Mouse (Mus musculus) limb, embryonic 11.5 days (tissue): ENCODE measurements around the gene Gfm2. TPM values are rescaled to one million over a fixed set of nuclear protein-coding genes. Genes with fewer than 3 reads are reported as not detected.

ENCODE experiments used
- ATAC-seq: fragments of 200-750 bp; cut with Nextera tagmentation; 2 replicates; pipeline ENCODE4 v1.8.0; 2017; ENCODE audit warnings: low read depth; ENCODE audit not compliant: insufficient number of reproducible peaks, low FRiP score, low TSS enrichment
- DNase-seq: peaks from one replicate; pipeline ENCODE4 v3.0.0-alpha.2; 2015; ENCODE audit warnings: low spot score
- H3K27ac ChIP-seq: fragments of 300-500 bp; sonication (generic); replicated peaks from 2 replicates; pipeline ENCODE4 v1.5.1; 2014; ENCODE audit warnings: low read depth, mild to moderate bottlenecking, low read length
- H3K27me3 ChIP-seq: fragments of 300-500 bp; sonication (generic); 2 replicates; pipeline ENCODE4 v1.6.1; 2014; ENCODE audit warnings: mild to moderate bottlenecking, low read length, mixed read lengths; ENCODE audit not compliant: control insufficient read depth, insufficient read depth
- H3K36me3 ChIP-seq: fragments of 300-500 bp; sonication (generic); 2 replicates; pipeline ENCODE4 v1.6.1; 2014; ENCODE audit warnings: mild to moderate bottlenecking, low read length, moderate library complexity, mixed read lengths; ENCODE audit not compliant: control insufficient read depth, insufficient read depth
- H3K4me1 ChIP-seq: fragments of 300-500 bp; sonication (generic); 2 replicates; pipeline ENCODE4 v1.6.1; 2014; ENCODE audit warnings: low read length, mixed read lengths; ENCODE audit not compliant: control insufficient read depth, insufficient read depth
- H3K4me2 ChIP-seq: fragments of 300-500 bp; sonication (generic); 2 replicates; pipeline ENCODE4 v1.6.1; 2014; ENCODE audit warnings: low read depth, mild to moderate bottlenecking, moderate library complexity; ENCODE audit not compliant: severe bottlenecking
- H3K4me3 ChIP-seq: fragments of 300-500 bp; sonication (generic); 2 replicates; pipeline ENCODE4 v1.5.1; 2014; ENCODE audit warnings: low read depth, low read length
- H3K9ac ChIP-seq: fragments of 300-500 bp; sonication (generic); 2 replicates; pipeline ENCODE4 v1.6.1; 2014; ENCODE audit warnings: mild to moderate bottlenecking, low read length
- H3K9me3 ChIP-seq: fragments of 300-500 bp; sonication (generic); 2 replicates; pipeline ENCODE4 v1.6.1; 2016; ENCODE audit warnings: low read length; ENCODE audit not compliant: control insufficient read depth
- WGBS: fragments of 180-500 bp; shearing (Covaris S2); extraction: QIAGEN DNeasy Blood & Tissue Kit; methylation state at CpG from one replicate; pipeline ENCODE4 v1.1.7; 2014; 5-methylcytosine and 5-hydroxymethylcytosine counted together
- polyA plus RNA-seq: library from polyadenylated mRNA; unstranded; fragments of >200 nt; fragmentation: Nextera tagmentation; extraction: Ambion mirVana; gene quantifications from 2 replicates; pipeline ENCODE4 v1.2.1, GENCODE M21; 2014

Gene Gfm2
- polyA plus RNA-seq, 1 experiment from 2014 or later: 33.0 TPM

- Histone ChIP-seq H3K27ac (no peak overlapping the region), H3K9me3 (no peaks in the 10 kb centered on the region)
These were observed 86.7 kb downstream of the Gfm2 start for GRCm38 (mm10) chr13:97224341-97224982.

GRCm38 (mm10) chr13:97225130-97225529 is 87.4 kb downstream of the Gfm2 start:
- H3K4me2 ChIP-seq: 0 out of 2 replicates have a peak overlapping the region, but pooled peaks have one; percentile 7
- no peaks in the 10 kb centered on the region for H3K9me3 ChIP-seq
- peaks cover 10% of the 10 kb centered on the region for H3K4me1 ChIP-seq
- ATAC-seq (no peak), DNase-seq (peak; percentile 42)
- no peak overlapping the region for H3K4me3 ChIP-seq
- H3K36me3 ChIP-seq: no peaks in the 10 kb centered on the region
- WGBS: 62% methylated on average over 17 of the region's 17 CpGs
- no peak overlapping the region for H3K27ac ChIP-seq
- H3K27me3 ChIP-seq: no peaks in the 10 kb centered on the region
- no peak overlapping the region for H3K9ac ChIP-seq

More at GRCm38 (mm10) chr13:97224341-97224982, 86.7 kb downstream of the Gfm2 start:
- WGBS: 63% methylated on average over 10 of the region's 10 CpGs
- Histone ChIP-seq H3K36me3 (no peaks in the 10 kb centered on the region), H3K27me3 (no peaks in the 10 kb centered on the region), H3K4me2 (no peak overlapping the region), H3K4me3 (no peak overlapping the region), H3K9ac (no peak overlapping the region), H3K4me1 (peaks cover 10% of the 10 kb centered on the region)
- DNase-seq: no peak
- no peak for ATAC-seq

GRCm38 (mm10) chr13:97227795-97228194 is 90.1 kb downstream of the Gfm2 start:
- Histone ChIP-seq H3K9me3 (no peaks in the 10 kb centered on the region), H3K4me1 (peaks cover 10% of the 10 kb centered on the region), H3K27me3 (no peaks in the 10 kb centered on the region), H3K36me3 (no peaks in the 10 kb centered on the region), H3K4me3 (no peak overlapping the region), H3K9ac (no peak overlapping the region), H3K4me2 (no peak overlapping the region), H3K27ac (no peak overlapping the region)
- DNase-seq (no peak), ATAC-seq (no peak)
- WGBS: 92% methylated on average over 3 of the region's 3 CpGs

GRCm38 (mm10) chr13:97230101-97230500 is 92.4 kb downstream of the Gfm2 start:
- DNase-seq (no peak), ATAC-seq (no peak)
- Histone ChIP-seq H3K4me3 (no peak overlapping the region), H3K9me3 (no peaks in the 10 kb centered on the region), H3K27ac (no peak overlapping the region), H3K36me3 (no peaks in the 10 kb centered on the region), H3K27me3 (no peaks in the 10 kb centered on the region), H3K4me2 (no peak overlapping the region), H3K4me1 (peaks cover 3% of the 10 kb centered on the region), H3K9ac (no peak overlapping the region)
- WGBS: 76% methylated on average over 3 of the region's 3 CpGs

Other genes starting within 250 kb of the Gfm2 start
- gene Gcnt4, start 213.2 kb upstream of the Gfm2 start, polyA plus RNA-seq: 0.23 and 0.24 TPM in 2 replicates
- not detected in 2 replicates for gene 1700029F12Rik, start 103.6 kb upstream of the Gfm2 start, polyA plus RNA-seq
- 6.1 and 8.0 TPM in 2 replicates for gene Fam169a, start 70.7 kb upstream of the Gfm2 start, polyA plus RNA-seq
- 1.7 and 2.4 TPM in 2 replicates for gene Gm6169, start 38.7 kb upstream of the Gfm2 start, polyA plus RNA-seq
- 79.1 and 82.7 TPM in 2 replicates for gene Nsa2, start within 50 bp of the Gfm2 start, polyA plus RNA-seq
- gene Hexb, start 60.4 kb downstream of the Gfm2 start, polyA plus RNA-seq: 20.8 and 22.2 TPM in 2 replicates
- 6.7 and 7.3 TPM in 2 replicates for gene Enc1, start 103.2 kb downstream of the Gfm2 start, polyA plus RNA-seq